Mouse (Mus musculus) cerebellum, postnatal 14 days (tissue): ENCODE data around the gene Gm5965.
"Not testable (repeated sequence)": the region's sequence is repeated elsewhere in the genome, so short reads cannot be mapped to it uniquely, and the experiment has no call there.

ENCODE experiments used
- DNase-seq, 2 experiments: peaks; one replicate each; pipeline ENCODE4 v3.0.0; 2021; ENCODE audit warnings: mixed read lengths in 2 of 2

The Gm5965 gene

GRCm38 (mm10) chr16:88777596-88777995 is at the start of gene Gm5965:
TSS of gene Gm5965 (plus strand) at chr16:88777896.
- DNase-seq, result no peak

GRCm38 (mm10) chr16:88728812-88729275 is 48.9 kb upstream of the Gm5965 start, which contains the start of gene Krtap13-1:
TSS of gene Krtap13-1 (plus strand) at chr16:88728862.
- DNase-seq, result peak; percentile 48 to 50

GRCm38 (mm10) chr16:88735391-88735790 is 42.3 kb upstream of the Gm5965 start:
- peak in 1 of 2 experiments; percentile 9 for DNase-seq

- peak in 1 of 2 experiments; percentile 11 for DNase-seq
These were observed 32.9 kb upstream of the Gm5965 start for GRCm38 (mm10) chr16:88744750-88745340.

- peak in 1 of 2 experiments; percentile 11 for DNase-seq
These were observed 29.8 kb upstream of the Gm5965 start for GRCm38 (mm10) chr16:88747943-88748342.

- not testable (repeated sequence) for DNase-seq
These were observed 26.2 kb upstream of the Gm5965 start, which contains the start of gene Krtap13 for GRCm38 (mm10) chr16:88751535-88751934. TSS of gene Krtap13 (minus strand) at chr16:88751635.

GRCm38 (mm10) chr16:88758547-88758946 is 19.1 kb upstream of the Gm5965 start, which contains the start of gene 2310034C09Rik:
TSS of gene 2310034C09Rik (plus strand) at chr16:88758847.
- DNase-seq, result not testable (repeated sequence)

GRCm38 (mm10) chr16:88774106-88774505 is 3.6 kb upstream of the Gm5965 start, which contains the start of gene 2310057N15Rik:
TSS of gene 2310057N15Rik (minus strand) at chr16:88774206.
- no peak for DNase-seq

- peak; percentile 37 to 67 for DNase-seq
These were observed 9.1 kb downstream of the Gm5965 start for GRCm38 (mm10) chr16:88786786-88787185.

- DNase-seq, result peak; percentile 58 to 71
These were observed 34.1 kb downstream of the Gm5965 start, which contains the start of gene Gm20741 for GRCm38 (mm10) chr16:88811827-88812226. TSS of gene Gm20741 (minus strand) at chr16:88812220.

- DNase-seq, result peak; percentile 6 to 17
These were observed 42.4 kb downstream of the Gm5965 start, which contains the start of gene Krtap15 for GRCm38 (mm10) chr16:88820066-88820465. TSS of gene Krtap15 (plus strand) at chr16:88820215.

- DNase-seq, result peak; percentile 31 to 43
These were observed 46.0 kb downstream of the Gm5965 start for GRCm38 (mm10) chr16:88823736-88824135.

- peak in 1 of 2 experiments; percentile 11 for DNase-seq
These were observed 48.5 kb downstream of the Gm5965 start, which contains the start of gene Krtap14 for GRCm38 (mm10) chr16:88826095-88826652. TSS of gene Krtap14 (minus strand) at chr16:88826145.

- no peak for DNase-seq
These were observed 49.3 kb downstream of the Gm5965 start for GRCm38 (mm10) chr16:88826978-88827377.
